Mouse (Mus musculus) liver, adult 2 months (tissue): ENCODE measurements at regions not wholly inside any gene's neighbourhood (a gene's known extent, or its start where the extent isn't known, plus 50 kb on each side); places are given as distances from the start of the nearest gene placed in this dataset.

Experiments
- CTCF ChIP-seq: fragments of 200-500 bp; IDR thresholded peaks from 2 replicates; pipeline ENCODE4 v1.5.1; 2011; ENCODE audit warnings: low read depth, low read length, control low read depth
- POLR2A ChIP-seq: fragments of 200-500 bp; IDR thresholded peaks from 2 replicates; pipeline ENCODE4 v1.6.1; 2011; ENCODE audit warnings: low read length, control low read depth; ENCODE audit not compliant: insufficient read depth; ENCODE audit errors: extremely low read depth

GRCm38 (mm10) chr12:15912959-15913358, 96.2 kb upstream of the Trib2 start:
- TF ChIP-seq POLR2A (no peak), CTCF (no peak)
